Mouse (Mus musculus): Measurements from ENCODE around the gene Kremen1. TPM values are rescaled to one million over a fixed set of nuclear protein-coding genes. Genes with fewer than 3 reads are reported as not detected.

The Kremen1 gene
- polyA plus RNA-seq (2014; fragmentation: Illumina TruSeq; extraction: RNeasy Lipid Tissue Mini Kit (QIAGEN cat#74804); ENCODE audit: low read depth, low replicate concordance): 28.6 TPM

DNA sequence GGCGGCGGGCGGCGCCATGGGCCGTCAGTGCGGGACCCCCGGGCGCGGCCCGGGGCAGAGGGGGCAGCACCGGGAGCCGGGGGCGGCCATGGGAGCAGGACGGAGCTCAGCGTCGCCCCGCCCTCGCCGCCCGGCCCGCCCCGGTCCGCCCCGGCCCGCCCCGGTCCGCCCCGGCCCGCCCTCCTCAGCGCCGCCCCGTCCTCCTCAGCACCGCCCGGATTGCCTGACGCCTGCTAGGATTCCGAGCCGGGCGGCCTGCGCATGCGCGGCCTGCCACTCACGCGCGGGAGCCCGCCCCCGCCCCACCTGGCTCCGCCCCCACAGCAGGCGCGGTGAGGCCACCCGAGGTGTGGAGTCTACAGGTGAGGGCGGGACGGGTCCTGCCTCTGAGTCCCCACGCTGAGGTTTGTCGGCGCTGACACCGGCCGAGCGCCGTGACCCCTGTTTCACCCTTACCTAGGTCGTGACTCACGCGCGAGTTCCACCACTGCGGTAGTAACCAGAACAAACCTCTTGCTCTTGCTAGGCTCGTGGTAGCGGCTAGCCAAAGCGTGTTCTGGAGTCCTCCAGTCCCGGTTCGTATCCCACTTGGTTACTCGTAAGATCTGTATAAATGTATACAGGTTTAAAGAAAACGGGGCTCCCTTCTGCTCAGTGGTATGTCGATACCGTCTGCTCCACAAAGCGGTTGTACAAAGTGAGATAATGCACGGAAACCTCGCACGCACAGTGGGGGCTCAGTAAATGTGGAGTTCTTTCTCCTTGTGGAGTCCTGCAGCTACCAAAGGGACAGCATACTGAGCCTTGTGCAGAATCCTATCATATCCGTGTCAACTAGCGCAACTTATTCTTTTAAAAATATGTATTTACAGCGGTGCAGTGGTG is at the start of gene Kremen1:
Gene Kremen1, minus strand, starts transcription at position 51 of the 885 bp plus-strand sequence.

DNA sequence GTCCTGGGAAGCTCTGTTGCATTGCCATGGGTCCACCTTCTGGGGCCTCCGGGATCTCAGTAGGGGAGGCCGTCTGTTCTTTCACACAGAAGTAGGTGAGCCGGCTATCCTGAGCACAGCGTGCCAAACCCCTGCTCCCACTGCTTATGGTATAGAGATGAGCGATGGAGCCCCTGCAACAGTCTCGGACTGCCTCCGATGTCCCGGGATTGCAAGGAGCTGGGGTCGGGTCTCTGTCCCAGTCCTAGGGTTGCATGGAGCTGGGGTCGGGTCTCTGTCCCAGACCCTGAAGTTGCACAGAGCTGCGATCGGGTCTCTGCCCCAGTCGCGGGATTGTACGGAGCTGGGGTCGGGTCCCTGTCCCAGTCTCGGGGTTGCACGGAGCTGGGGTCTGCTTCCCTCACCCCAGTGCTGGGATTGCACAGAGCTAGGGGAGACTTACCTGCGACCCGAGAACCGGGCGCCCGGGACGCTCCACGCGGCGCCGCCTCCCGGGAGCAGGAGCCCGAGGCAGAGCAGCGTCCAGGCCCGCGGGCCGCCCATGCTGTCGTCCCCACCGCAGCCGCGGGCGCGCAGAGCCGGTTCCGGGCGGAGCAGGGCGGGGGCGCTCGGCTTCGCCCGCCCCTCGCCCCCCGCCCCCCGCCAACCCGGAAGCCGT is 109.5 kb downstream of the Kremen1 start, which contains the start of gene Emid1:
Gene Emid1, minus strand, starts transcription at position 578 of the 658 bp plus-strand sequence.

Other genes with a start within 250 kb of the Kremen1 start
- 18.2 TPM for gene Rasl10a, start 203.4 kb downstream of the Kremen1 start, polyA plus RNA-seq (2014; fragmentation: Illumina TruSeq; extraction: RNeasy Lipid Tissue Mini Kit (QIAGEN cat#74804); ENCODE audit: low read depth, low replicate concordance)
- gene Gas2l1, start 196.2 kb downstream of the Kremen1 start, polyA plus RNA-seq (2014; fragmentation: Illumina TruSeq; extraction: RNeasy Lipid Tissue Mini Kit (QIAGEN cat#74804); ENCODE audit: low read depth, low replicate concordance): 136 TPM
- 59.8 TPM for gene Rhbdd3, start 162.6 kb downstream of the Kremen1 start, polyA plus RNA-seq (2014; fragmentation: Illumina TruSeq; extraction: RNeasy Lipid Tissue Mini Kit (QIAGEN cat#74804); ENCODE audit: low read depth, low replicate concordance)
- 377 TPM for gene Ewsr1, start 162.3 kb downstream of the Kremen1 start, polyA plus RNA-seq (2014; fragmentation: Illumina TruSeq; extraction: RNeasy Lipid Tissue Mini Kit (QIAGEN cat#74804); ENCODE audit: low read depth, low replicate concordance)
- gene Emid1, start 109.3 kb downstream of the Kremen1 start, polyA plus RNA-seq (2014; fragmentation: Illumina TruSeq; extraction: RNeasy Lipid Tissue Mini Kit (QIAGEN cat#74804); ENCODE audit: low read depth, low replicate concordance): 130 TPM
- gene Znrf3, start 183.3 kb upstream of the Kremen1 start, polyA plus RNA-seq (2014; fragmentation: Illumina TruSeq; extraction: RNeasy Lipid Tissue Mini Kit (QIAGEN cat#74804); ENCODE audit: low read depth, low replicate concordance): 8.9 TPM